Mouse (Mus musculus) frontal cortex, postnatal 36 days (tissue): ENCODE data around the gene Ccdc181.

Experiments used
- DNase-seq, 2 experiments: peaks; one replicate each; pipeline ENCODE4 v3.0.0; 2022; ENCODE audit warnings: low spot score in 2 of 2

The Ccdc181 gene

GRCm38 (mm10) chr1:164335435-164335834 is 60.0 kb downstream of the Ccdc181 start:
- no peak for DNase-seq

- DNase-seq: peak; percentile 38 to 72
These were observed 60.5 kb downstream of the Ccdc181 start for GRCm38 (mm10) chr1:164335846-164336245.
